Mouse (Mus musculus) lung, adult 2 months (tissue): Measurements from ENCODE around the gene Dlgap1.

Source experiments
- CTCF ChIP-seq: fragments of 200-500 bp; IDR thresholded peaks from 2 replicates; pipeline ENCODE4 v1.5.1; 2011; ENCODE audit warnings: mild to moderate bottlenecking, low read length, control low read depth; ENCODE audit not compliant: insufficient read depth
- POLR2A ChIP-seq: fragments of 200-500 bp; IDR thresholded peaks from 2 replicates; pipeline ENCODE4 v1.6.1; 2011; ENCODE audit warnings: low read depth, mild to moderate bottlenecking, control low read depth, low read length, borderline replicate concordance; ENCODE audit errors: extremely low read depth

GRCm38 (mm10) chr17:70690174-70690573 lies 721.3 kb downstream of the Dlgap1 start:
- no peak for TF ChIP-seq CTCF
- TF ChIP-seq POLR2A, result no peak
